Mouse (Mus musculus) c-Kit-positive CD71-positive TER-119-positive erythroid progenitor cells, embryonic 14.5 days (primary cell): ENCODE data around the gene Decr2.
A peak's percentile ranks its signal among the peaks of the same experiment; 100 is the strongest.
"Not testable (repeated sequence)": the region's sequence is repeated elsewhere in the genome, so short reads cannot be mapped to it uniquely, and the experiment has no call there.

Source experiments
- DNase-seq: peaks from one replicate; pipeline ENCODE4 v3.0.0-alpha.2; 2013; ENCODE audit warnings: low spot score

The Decr2 gene

DNA sequence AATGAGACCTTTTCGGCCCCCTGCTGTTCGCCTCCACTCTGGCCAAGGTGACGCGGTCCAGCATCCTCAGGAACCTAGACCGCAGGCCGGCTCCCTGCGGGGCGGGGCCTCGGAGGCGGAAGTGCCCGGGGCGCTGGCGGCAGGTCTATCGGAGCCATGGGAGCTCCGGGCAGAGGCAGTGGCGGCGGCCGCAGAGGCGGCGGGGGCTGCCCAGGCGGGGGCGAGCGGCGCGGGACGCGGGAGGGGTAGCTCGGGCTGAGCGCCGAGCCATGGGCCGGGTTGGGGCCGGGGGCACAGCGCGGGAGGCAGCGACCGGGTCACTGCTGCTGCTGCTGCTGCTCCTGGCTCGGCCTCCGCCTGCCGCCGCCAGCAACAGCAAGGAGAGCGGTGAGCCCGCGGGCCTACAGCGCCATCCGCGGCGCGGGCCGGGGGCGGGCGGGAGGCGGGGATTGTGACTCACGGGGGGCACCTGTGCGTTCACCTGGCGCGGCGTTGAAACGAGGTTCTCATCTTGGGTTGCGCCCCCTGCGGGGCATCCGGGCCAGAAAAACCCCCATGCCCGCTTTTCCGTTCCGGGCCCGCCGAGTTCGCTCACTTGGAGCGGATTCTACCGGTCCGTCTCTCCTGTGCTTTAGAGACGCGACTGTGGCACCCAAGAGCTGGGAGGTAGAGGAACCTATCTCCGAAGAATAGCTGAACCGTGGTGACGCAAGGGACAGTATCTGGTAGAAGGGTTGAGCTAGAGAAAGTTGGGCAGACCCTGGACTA is 23.2 kb upstream of the Decr2 start, which contains the start of gene Tmem8:
Gene Tmem8 (plus strand): TSS at position 119 of the 768 bp plus-strand sequence.
- no peak for DNase-seq

DNA sequence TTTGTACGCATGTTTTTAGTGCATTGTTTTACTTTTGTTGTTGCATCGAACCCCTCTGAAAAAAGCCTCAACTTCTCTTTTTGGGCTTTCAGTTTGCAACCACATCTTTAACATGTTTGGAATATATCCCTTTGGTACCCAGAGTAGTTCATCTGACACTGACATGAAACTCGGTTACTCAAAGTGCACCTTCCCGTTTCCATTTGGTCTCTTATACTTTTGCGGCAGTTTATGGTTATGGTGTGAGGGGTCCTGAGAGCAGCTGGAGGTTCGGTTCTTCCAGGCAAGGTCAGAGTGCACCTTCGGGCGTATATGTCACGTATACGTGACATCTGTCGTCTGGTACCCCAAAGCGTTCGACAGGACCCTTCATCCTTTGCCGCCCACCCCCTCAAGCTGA is 22.6 kb upstream of the Decr2 start:
- no peak for DNase-seq

- no peak for DNase-seq
These were observed 21.6 kb upstream of the Decr2 start for GRCm38 (mm10) chr17:26111722-26112121.

GRCm38 (mm10) chr17:26111024-26111423 is 20.9 kb upstream of the Decr2 start:
- DNase-seq = no peak

DNA sequence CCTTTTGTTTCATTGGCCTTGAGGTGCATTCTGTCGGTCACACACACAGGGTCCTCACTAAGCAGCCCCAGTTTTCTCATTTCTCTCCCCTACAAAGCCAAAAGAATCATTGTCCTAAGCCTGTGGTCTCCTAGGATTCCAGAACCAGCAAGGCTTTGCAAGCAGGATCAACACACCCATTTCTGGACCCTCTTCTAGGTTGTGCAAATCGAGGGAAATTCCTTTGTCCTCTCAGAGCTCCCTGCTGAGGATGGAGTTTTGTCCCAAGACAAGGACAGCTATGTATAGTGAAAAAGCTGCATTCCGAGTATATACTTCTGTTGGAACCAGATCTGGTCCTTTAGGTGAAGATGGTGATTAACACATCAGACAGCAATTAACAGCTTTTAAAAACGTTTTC is 20.0 kb upstream of the Decr2 start:
- DNase-seq = no peak

DNA sequence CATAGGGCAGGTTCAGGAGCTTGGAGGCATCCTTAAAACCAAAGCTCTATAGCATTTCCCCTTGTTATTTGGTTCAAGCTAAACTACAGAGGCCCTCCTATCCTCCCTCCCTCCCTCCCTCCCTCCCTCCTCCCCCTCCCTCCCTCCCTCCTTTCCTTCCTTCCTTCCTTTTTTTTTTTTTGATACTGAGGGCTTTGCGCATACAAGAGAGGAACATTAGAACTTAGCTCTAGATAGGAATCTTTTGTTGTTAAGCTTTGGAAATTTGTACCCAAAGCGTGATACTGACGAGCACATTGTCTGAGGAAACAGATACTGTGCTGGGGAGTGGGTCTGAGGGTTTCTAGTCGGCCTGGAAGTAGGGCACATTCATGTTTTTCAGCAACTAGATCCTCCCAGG is 15.5 kb upstream of the Decr2 start:
- DNase-seq = no peak

DNA sequence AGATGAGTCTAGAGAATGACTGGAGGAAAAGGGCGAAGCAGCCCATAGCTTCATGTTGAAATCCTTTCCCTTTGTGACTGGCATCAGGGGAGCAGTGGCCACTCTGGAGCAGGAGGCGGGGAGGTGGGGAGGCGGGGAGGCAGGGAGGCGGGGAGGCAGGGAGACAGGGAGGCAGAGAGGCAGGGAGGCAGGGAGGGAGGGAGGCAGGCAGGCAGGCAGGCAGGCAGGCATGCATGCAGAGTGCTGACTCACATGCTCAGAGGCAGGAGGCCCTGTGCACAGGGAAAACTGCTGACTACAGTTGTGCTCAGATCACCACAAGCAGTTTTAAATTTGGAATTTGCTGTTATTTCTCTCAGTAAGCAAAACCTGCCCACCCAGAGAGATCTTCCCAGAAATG is 11.3 kb upstream of the Decr2 start:
- DNase-seq = no peak

DNA sequence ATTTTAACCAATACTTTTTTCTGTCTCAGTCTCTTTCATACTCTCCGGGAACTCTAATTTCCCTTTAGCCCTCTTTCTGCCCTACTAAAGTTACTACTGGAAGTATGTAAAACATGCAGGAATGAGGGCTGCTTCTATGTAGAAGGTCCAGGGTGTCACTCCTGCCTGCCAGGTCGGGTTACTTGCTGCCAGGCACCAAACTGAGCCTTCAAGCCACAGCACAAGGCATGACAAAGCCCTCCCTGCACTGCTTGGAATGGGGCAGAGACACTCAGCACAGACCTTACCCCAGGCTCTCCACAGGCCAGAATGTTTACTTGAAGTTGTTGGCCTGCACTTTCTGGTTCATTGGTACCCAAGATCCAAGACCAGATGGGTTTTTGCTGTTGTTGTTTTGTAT is 10.0 kb upstream of the Decr2 start:
- DNase-seq = no peak

DNA sequence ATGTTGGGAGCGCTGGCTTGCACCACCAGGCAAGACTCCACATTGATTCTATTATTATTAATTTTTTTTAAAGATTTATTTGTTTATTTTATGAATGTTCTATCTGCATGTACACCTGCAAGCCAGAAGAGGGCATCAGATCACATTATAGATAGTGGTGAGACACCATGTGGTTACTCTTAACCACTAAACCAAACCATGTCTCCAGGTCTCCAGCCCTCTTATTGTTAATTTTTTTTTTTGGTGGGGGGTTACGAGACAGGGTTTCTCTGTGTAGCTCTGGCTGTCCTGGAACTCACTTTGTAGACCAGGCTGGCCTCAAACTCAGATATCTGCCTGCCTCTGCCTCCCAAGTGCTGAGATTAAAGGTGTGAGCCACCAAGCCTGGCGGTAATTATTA is 9.2 kb upstream of the Decr2 start:
- DNase-seq = not testable (repeated sequence)

DNA sequence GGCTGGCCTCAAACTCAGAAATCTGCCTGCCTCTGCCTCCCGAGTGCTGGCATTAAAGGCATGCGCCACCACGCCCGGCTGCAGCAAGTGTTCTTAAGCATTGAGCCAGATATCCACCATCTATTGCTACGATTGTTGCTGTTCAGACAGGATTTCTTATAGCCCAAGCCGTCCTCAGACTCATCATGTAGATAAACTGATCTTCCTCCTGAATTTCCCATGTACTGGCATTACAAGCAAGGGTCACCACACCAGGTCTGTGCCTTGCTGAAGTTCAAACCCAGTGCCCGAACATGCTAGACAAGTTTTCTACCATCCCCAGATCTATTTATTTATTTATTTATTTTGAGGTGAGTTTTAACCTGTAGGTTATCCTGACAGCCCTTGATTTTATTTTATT is 8.3 kb upstream of the Decr2 start:
- DNase-seq = no peak

GRCm38 (mm10) chr17:26095121-26095740 is 5.1 kb upstream of the Decr2 start, which contains the start of gene Nme4:
Gene Nme4 (minus strand): TSS chr17:26095602.
- peak; percentile 77 for DNase-seq

DNA sequence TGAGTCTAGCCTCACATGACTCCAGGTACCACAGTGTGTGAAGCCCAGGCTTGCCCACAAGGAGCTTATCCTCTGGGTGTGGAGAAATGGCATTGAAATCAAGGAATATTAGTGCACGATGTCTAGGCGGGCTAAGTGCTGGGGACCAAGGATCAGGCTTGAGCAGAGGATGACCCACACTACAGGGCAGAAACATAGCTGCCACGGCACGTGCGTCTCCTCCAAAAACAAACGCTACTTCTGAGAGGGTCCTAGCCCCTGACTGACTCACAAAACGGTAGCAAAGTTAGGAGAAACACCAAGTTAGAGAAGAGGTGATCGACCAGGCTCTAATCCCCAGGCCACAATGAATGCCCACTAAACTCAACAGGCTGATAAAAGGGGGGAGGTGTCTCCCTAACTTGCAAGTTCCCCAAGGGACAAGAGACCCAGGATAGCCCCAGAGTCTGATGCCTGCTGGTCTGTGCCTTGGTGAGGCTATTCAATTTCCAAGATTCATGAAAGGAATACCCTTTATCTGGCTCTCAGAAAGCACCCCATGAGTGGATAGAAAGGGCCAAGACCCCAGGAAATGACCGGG is 4.5 kb upstream of the Decr2 start:
- no peak for DNase-seq

GRCm38 (mm10) chr17:26087059-26087564 is 3.0 kb downstream of the Decr2 start:
- DNase-seq = no peak

GRCm38 (mm10) chr17:26080867-26081266 is 9.3 kb downstream of the Decr2 start:
- no peak for DNase-seq

- DNase-seq = no peak
These were observed 11.3 kb downstream of the Decr2 start for GRCm38 (mm10) chr17:26078851-26079250.

DNA sequence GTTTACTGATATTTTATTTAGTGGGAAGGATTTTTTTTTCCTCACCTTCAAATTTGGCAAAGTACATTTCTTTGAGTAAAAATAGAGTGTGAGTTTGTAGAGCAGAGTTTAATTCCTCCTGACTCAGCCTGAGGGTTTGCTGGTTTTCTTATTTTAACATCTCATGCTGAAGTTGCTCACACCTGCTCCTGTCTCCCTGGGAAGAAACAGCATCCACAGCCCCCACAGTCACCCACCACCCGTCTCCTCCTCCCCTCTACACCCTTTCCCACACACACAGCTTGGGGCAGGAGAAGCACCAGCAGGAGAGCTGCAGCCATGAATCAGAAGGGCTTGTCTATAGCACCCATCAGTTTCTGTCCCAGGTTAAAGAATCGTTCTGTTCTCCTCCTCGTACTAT is 14.9 kb downstream of the Decr2 start:
- DNase-seq = no peak

DNA sequence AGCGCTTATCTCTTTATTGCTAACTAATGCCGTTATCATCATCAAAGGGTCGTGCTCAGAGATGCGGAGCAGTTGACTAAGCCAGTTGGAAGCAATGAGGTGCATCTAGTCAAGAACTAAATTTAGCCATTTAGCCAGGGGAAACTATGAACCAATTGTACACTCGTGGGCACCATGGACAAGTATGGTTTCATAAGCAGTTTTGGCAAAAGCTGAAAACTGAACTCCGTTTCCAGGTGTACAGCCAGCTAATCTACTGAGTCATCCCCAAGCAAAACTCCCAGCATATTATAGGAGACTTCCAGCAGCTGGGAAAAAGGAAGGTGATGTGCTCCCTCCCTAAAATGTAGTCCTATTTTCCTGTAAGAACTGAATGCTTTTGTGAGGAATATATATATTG is 20.0 kb downstream of the Decr2 start:
- no peak for DNase-seq

DNA sequence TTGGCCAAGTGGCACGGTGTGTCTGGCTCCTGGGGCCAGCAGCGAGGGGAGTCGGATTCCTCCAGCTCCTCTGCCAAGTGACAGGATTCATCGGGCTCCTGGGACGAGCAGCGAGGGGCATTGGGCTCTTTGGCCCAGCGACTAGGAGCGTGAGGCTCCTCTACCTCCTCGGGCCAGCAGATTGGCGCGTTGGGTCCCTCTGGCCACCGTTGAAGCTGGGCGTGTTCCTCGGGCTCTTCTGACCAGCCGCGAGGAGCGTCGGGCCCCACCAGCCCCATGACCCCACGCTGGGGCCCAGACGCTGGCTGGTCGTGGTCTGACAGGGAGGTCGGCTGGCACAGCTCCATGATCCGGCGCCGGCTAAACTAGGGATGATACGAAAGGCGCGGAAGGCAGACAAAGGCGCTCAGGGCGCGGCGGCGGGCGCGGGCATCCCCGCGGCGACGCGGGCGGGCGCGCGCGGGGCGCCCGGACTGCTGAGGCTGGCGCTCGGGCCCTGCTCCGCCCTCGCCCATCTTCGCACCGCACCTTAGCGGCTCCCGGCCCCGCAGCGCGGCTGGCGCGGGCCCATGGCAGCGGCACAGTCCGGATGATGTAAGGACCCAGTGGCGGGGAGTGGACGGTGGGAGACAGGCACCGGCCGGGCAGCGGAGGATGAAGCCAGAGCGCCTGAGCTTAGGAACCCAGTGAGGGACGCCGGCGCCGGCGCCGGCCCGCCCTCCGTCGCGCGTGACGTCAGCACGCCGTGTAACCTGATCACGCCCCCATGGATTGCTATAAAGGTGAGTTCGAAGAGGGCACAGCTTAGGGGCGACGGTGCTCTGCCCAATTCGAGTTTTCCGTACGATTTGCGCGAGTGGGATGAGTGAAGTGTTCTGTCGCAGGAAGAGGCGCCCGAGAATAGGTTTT is 21.1 kb downstream of the Decr2 start, which contains the start of gene Rab11fip3:
Gene Rab11fip3 (minus strand): TSS at position 725 of the 909 bp plus-strand sequence.
- peak; percentile 70 for DNase-seq

- DNase-seq = no peak
These were observed 21.9 kb downstream of the Decr2 start for GRCm38 (mm10) chr17:26068024-26068830.

DNA sequence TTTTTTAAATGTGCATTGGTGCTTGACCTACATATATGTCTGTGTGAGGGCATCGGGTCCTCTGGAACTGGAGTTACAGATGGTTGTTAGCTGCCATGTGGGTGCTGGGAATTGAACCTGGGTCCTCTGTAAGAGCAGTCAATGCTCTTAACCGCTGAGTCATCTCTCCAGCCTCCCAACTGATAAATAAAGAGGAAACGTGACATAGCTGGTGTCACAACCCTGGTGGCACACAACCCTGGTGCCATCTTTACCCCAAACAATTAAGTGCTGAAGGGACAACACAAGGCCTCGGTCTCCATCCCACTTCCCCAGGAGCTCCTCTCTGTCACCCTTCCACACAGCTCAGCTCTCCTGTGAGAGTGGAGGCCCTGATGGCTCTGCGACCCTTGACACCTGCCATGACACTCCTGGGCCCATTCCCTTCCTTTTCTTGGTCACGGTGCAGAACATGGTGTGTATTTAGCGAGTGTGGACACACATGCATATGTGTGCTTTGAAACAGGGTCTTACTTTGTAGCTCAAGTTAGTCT is 23.6 kb downstream of the Decr2 start:
- DNase-seq = no peak

DNA sequence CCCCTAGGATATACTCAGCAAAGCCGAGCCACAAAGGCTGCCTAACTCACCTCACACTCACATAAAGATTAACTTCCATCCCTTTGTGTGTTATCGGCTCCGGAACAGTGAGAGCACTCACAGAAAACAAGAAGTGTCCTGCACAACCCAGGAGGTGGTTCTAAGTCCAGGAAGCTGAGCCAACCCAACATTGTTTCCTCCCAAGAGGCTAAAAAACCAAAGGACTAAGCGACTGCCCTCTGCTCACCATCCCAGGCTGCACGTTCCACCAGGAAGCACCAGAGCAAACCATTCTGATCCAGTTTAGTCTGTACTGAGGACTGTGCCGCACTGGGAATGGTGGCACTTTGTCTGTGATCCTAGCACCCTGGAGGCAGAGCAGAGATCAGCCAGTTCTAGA is 25.2 kb downstream of the Decr2 start:
- no peak for DNase-seq
